Mouse (Mus musculus) kidney, adult 2 months (tissue): Measurements from ENCODE around the gene Smim11. TPM values are rescaled to one million over a fixed set of nuclear protein-coding genes. Genes with fewer than 3 reads are reported as not detected.

ENCODE experiments used
- DNase-seq: peaks from one replicate; pipeline ENCODE4 v3.0.0; 2021
- H3K27ac ChIP-seq: fragments of 200-500 bp; 2 replicates; pipeline ENCODE4 v1.5.1; 2012; ENCODE audit warnings: low read depth, low read length, control low read depth, inconsistent platforms; ENCODE audit not compliant: insufficient read depth
- H3K27me3 ChIP-seq: fragments of 200-500 bp; replicated peaks from 2 replicates; pipeline ENCODE4 v1.6.1; 2012; ENCODE audit warnings: mild to moderate bottlenecking, moderate library complexity, low read length, inconsistent platforms; ENCODE audit not compliant: control insufficient read depth, insufficient read depth
- H3K36me3 ChIP-seq: fragments of 200-500 bp; 2 replicates; pipeline ENCODE4 v1.6.1; 2012; ENCODE audit warnings: mild to moderate bottlenecking, moderate library complexity, low read length, inconsistent platforms; ENCODE audit not compliant: control insufficient read depth, insufficient read depth
- H3K4me1 ChIP-seq: fragments of 200-500 bp; 2 replicates; pipeline ENCODE4 v1.6.1; 2011; ENCODE audit warnings: low read length; ENCODE audit not compliant: control insufficient read depth, insufficient read depth
- H3K4me3 ChIP-seq: fragments of 200-500 bp; 2 replicates; pipeline ENCODE4 v1.5.1; 2011; ENCODE audit warnings: mild to moderate bottlenecking, low read depth, low read length, control low read depth; ENCODE audit not compliant: insufficient read depth
- CTCF ChIP-seq: fragments of 200-500 bp; conservative IDR thresholded peaks from 2 replicates; pipeline ENCODE4 v1.5.1; 2011; ENCODE audit warnings: low read depth, mild to moderate bottlenecking, control low read depth, low read length, moderate library complexity, mixed read lengths; ENCODE audit not compliant: insufficient read depth, insufficient read length
- POLR2A ChIP-seq: fragments of 200-500 bp; IDR thresholded peaks from one replicate; pipeline ENCODE4 v1.6.1; 2011; ENCODE audit warnings: low read depth, low read length, control low read depth
- WGBS: fragments of 180-500 bp; shearing (Covaris S2); methylation state at CpG from one replicate; pipeline ENCODE4 v1.1.7; 2018; 5-methylcytosine and 5-hydroxymethylcytosine counted together
- polyA plus RNA-seq: library from polyadenylated mRNA; depleted of rRNA; stranded (reverse); fragments of >200 nt; gene quantifications from 2 replicates; pipeline ENCODE4 v1.2.3, GENCODE M21; 2012

The Smim11 gene
- polyA plus RNA-seq, 1 experiment = 30.4 TPM

GRCm38 (mm10) chr16:92286609-92287008, 14.5 kb upstream of the Smim11 start:
- Histone ChIP-seq H3K4me3 (no peak overlapping the region), H3K4me1 (no peaks in the 10 kb centered on the region), H3K27me3 (no peaks in the 10 kb centered on the region), H3K27ac (no peak overlapping the region), H3K36me3 (no peaks in the 10 kb centered on the region)
- 9% methylated on average over 7 of the region's 7 CpGs for WGBS
- no peak for TF ChIP-seq POLR2A
- peak; percentile 82 for TF ChIP-seq CTCF
- DNase-seq = peak; percentile 88

GRCm38 (mm10) chr16:92288778-92289177, 12.3 kb upstream of the Smim11 start:
- H3K4me1 ChIP-seq = no peaks in the 10 kb centered on the region
- no peak overlapping the region for H3K27ac ChIP-seq
- no peaks in the 10 kb centered on the region for H3K36me3 ChIP-seq
- 73% methylated on average over 9 of the region's 9 CpGs for WGBS
- H3K4me3 ChIP-seq = no peak overlapping the region
- H3K27me3 ChIP-seq = no peaks in the 10 kb centered on the region
- peak; percentile 46 for DNase-seq
- TF ChIP-seq CTCF = peak; percentile 59
- no peak for TF ChIP-seq POLR2A

- no peaks in the 10 kb centered on the region for H3K4me1 ChIP-seq
- no peak for DNase-seq
- no peak overlapping the region for H3K4me3 ChIP-seq
- H3K27ac ChIP-seq = no peak overlapping the region
- no peak for TF ChIP-seq CTCF
- no peak for TF ChIP-seq POLR2A
- no peaks in the 10 kb centered on the region for H3K27me3 ChIP-seq
- H3K36me3 ChIP-seq = no peaks in the 10 kb centered on the region
Measured at GRCm38 (mm10) chr16:92290045-92290444, 11.0 kb upstream of the Smim11 start.

GRCm38 (mm10) chr16:92292101-92292500, 9.0 kb upstream of the Smim11 start, which contains the start of gene Kcne2:
TSS of gene Kcne2 (plus strand) at chr16:92292389.
- TF ChIP-seq POLR2A (no peak), CTCF (no peak)
- Histone ChIP-seq H3K4me3 (no peak within 1 kb of the TSS), H3K27ac (no peak within 1 kb of the TSS), H3K36me3 (no peaks in the 10 kb centered on the region), H3K4me1 (no peaks in the 10 kb centered on the region), H3K27me3 (no peaks in the 10 kb centered on the region)
- no peak for DNase-seq
- WGBS = 50% methylated on average over 10 of the region's 10 CpGs

- no peaks in the 10 kb centered on the region for H3K4me1 ChIP-seq
- TF ChIP-seq CTCF = no peak
- no peak for TF ChIP-seq POLR2A
- 61% methylated on average over 12 of the region's 12 CpGs for WGBS
Measured at GRCm38 (mm10) chr16:92294267-92294970, 6.7 kb upstream of the Smim11 start.

GRCm38 (mm10) chr16:92295328-92295727, 5.8 kb upstream of the Smim11 start:
- Histone ChIP-seq H3K4me3 (no peak overlapping the region), H3K27me3 (no peaks in the 10 kb centered on the region), H3K36me3 (no peaks in the 10 kb centered on the region), H3K27ac (no peak overlapping the region), H3K4me1 (no peaks in the 10 kb centered on the region)
- WGBS = 71% methylated on average over 2 of the region's 2 CpGs
- no peak for DNase-seq
- TF ChIP-seq POLR2A (no peak), CTCF (no peak)

More at GRCm38 (mm10) chr16:92294267-92294970, 6.7 kb upstream of the Smim11 start:
- Histone ChIP-seq H3K27ac (no peak overlapping the region), H3K27me3 (no peaks in the 10 kb centered on the region), H3K4me3 (no peak overlapping the region), H3K36me3 (no peaks in the 10 kb centered on the region)
- no peak for DNase-seq

- Histone ChIP-seq H3K27me3 (no peaks in the 10 kb centered on the region), H3K4me1 (peaks cover 14% of the 10 kb centered on the region; the same call in 1 of the 2 replicates), H3K4me3 (peak overlapping the region; percentile 81), H3K27ac (peak overlapping the region; percentile 33; the same call in 1 of the 2 replicates), H3K36me3 (no peaks in the 10 kb centered on the region)
- WGBS = under 1% methylated on average over 12 of the region's 12 CpGs
- TF ChIP-seq CTCF (no peak), POLR2A (no peak)
- DNase-seq = no peak
Measured at GRCm38 (mm10) chr16:92301412-92301806, 323 bp downstream of the Smim11 start.
